Mouse (Mus musculus): ENCODE measurements around the gene Mcts1. TPM values are rescaled to one million over a fixed set of nuclear protein-coding genes. Genes with fewer than 3 reads are reported as not detected.

The Mcts1 gene
- polyA plus RNA-seq, 1 experiment, result 16.1 TPM

DNA sequence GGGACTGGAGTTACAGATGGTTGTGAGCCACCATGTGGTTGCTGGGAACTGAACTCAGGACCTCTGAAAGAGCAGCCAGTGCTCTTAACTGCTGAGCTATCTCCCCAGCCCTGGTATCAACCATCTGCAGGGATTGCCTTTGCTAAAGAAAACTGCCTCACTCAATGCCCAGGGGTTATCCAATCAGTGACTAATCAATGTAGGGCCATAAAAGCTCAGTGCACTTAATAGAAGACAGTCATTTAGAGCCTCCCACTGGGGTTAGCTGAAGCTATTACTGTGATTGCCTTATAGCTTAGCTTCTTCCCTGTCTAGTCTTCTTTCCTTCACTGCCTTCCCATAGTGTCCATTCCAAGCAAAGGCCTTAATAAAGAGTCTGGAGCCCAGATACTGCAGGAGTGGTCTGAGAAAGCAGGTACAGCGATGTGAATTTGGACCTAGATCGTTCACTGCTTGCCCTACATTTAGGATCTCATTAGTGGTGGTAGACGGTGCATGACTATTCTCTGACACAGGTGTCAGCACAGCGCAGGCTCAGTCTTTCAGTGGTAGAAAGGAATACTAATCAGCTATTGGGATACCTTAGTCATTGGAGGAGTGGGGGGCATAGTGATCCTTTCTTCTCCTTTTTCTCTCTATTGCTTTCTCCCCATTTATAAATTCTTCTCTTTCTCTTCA lies 56.0 kb downstream of the Mcts1 start:
- no peaks in the 10 kb centered on the region for H3K36me3 ChIP-seq (ENCODE audit: control insufficient read depth, insufficient read depth)
- H3K79me2 ChIP-seq (ENCODE audit: control insufficient read depth, insufficient read depth), result no peaks in the 10 kb centered on the region
- TF ChIP-seq FOSL1 (IDR thresholded peaks at IDR 0.05; ENCODE audit: insufficient read depth, low read length, poor library complexity, severe bottlenecking) (no peak), MYOG (IDR thresholded peaks at IDR 0.05; ENCODE audit: control insufficient read depth, extremely low read depth, insufficient read length) (no peak), MYOD1 (IDR thresholded peaks at IDR 0.05; ENCODE audit: control insufficient read depth, insufficient read length, low read depth) (no peak), USF1 (IDR thresholded peaks at IDR 0.05; ENCODE audit: low read depth) (no peak), CEBPB (IDR thresholded peaks at IDR 0.05; ENCODE audit: low read depth) (no peak), CTCF (IDR thresholded peaks at IDR 0.05; ENCODE audit: control insufficient read depth, insufficient read depth, insufficient read length) (no peak)
- H3K27me3 ChIP-seq (ENCODE audit: control insufficient read depth, insufficient read depth, insufficient read length), result no peaks in the 10 kb centered on the region
- H3K4me3 ChIP-seq (ENCODE audit: insufficient read depth, poor library complexity, severe bottlenecking), result no peak overlapping the region
- no peak overlapping the region for H3ac ChIP-seq (ENCODE audit: control insufficient read depth, insufficient read length, low read depth)
- no peaks in the 10 kb centered on the region for H3K79me3 ChIP-seq (ENCODE audit: low read depth)

Other genes with a start within 250 kb of the Mcts1 start
- gene Lamp2, start 144.1 kb upstream of the Mcts1 start, polyA plus RNA-seq (2012; fragmentation: generic; extraction: Trizol), result 50.8 TPM
- 10.4 TPM for gene Cul4b, start 24.4 kb upstream of the Mcts1 start, polyA plus RNA-seq (2012; fragmentation: generic; extraction: Trizol)
- gene C1galt1c1, start 34.5 kb downstream of the Mcts1 start, polyA plus RNA-seq (2012; fragmentation: generic; extraction: Trizol), result 8.4 TPM
- gene 6030498E09Rik, start 172.1 kb downstream of the Mcts1 start, polyA plus RNA-seq (2012; fragmentation: generic; extraction: Trizol), result not detected

Data from C2C12 (cell line).